Mouse (Mus musculus) bone marrow, adult 2 months (tissue): ENCODE measurements at regions not wholly inside any gene's neighbourhood (a gene's known extent, or its start where the extent isn't known, plus 50 kb on each side); places are given as distances from the start of the nearest gene placed in this dataset.

Source experiments
- CTCF ChIP-seq: fragments of 200-500 bp; IDR thresholded peaks from 2 replicates; pipeline ENCODE4 v1.5.1; 2011; ENCODE audit warnings: low read length, control low read depth; ENCODE audit not compliant: control insufficient read depth, insufficient read depth
- POLR2A ChIP-seq: fragments of 200-500 bp; IDR thresholded peaks from 2 replicates; pipeline ENCODE4 v1.6.1; 2011; ENCODE audit warnings: low read depth, mild to moderate bottlenecking, control low read depth, low read length, borderline replicate concordance; ENCODE audit not compliant: control insufficient read depth

DNA sequence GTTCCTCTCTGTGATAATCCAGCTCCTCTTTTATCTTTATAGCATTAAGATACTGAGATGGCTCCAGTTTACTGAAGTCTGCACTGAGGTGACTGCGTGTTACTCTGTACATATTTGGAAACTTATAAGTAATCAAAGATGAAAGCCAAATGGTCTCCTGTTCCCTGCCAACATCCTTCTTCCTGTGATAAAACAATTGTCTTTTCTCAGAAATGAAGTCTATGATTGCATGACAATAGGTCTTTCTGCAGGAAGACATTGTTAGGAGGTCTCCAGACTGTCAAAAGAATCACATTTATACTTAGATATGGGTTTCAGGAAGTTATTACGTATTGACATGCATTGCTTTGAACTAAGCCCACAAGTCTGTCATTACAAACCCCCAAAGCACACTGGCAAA lies 51.0 kb upstream of the Sstr4 start:
- TF ChIP-seq POLR2A (no peak), CTCF (no peak)
